Mouse (Mus musculus): ENCODE data around the gene St8sia4.
"Not testable (repeated sequence)": the region's sequence is repeated elsewhere in the genome, so short reads cannot be mapped to it uniquely, and the experiment has no call there.

St8sia4 gene

GRCm38 (mm10) chr1:95596825-95597224 lies 70.5 kb downstream of the St8sia4 start:
- no peak for DNase-seq (ENCODE audit: low read depth, low spot score)

DNA sequence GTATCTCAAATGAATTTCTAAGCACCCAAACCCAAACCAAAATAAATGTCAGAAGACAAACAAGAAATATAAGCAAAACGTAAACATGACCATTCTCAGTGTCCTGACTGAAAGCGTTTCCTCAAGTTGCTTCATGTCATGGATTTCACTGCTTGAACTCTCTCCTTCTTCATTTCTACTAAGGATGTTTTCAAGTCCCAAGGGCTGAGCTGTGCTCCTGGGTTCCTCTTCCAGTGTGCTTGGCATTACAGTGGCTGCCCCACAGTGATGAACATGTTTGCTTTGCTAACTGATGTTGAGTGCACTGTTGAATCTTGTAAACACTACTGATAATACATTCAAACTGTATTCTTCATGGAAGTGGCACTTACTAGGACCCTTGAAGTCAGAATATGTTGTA lies 76.3 kb downstream of the St8sia4 start:
- no peak for DNase-seq (ENCODE audit: low read depth, low spot score)

DNA sequence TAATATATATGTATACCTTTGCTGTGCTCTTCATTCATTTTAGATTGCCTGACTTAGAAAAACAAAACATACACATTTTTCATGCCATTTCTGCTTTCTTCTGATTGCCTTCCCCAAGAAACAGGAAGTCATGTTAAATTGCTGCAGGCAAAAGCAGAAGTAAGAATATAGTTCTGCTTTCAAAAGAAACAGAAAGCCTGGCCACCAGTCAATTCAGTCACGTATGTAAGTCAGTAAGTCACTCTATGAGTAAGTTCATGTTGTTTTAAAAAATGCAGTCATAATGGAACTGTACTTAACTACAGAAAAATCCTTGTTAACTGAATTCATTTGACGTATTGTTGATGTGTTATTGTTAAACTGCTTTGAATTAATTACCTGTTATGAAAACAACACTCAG lies 77.3 kb downstream of the St8sia4 start:
- DNase-seq (ENCODE audit: low read depth, low spot score): no peak

GRCm38 (mm10) chr1:95589471-95589870 lies 77.9 kb downstream of the St8sia4 start:
- no peak for DNase-seq (ENCODE audit: low read depth, low spot score)

DNA sequence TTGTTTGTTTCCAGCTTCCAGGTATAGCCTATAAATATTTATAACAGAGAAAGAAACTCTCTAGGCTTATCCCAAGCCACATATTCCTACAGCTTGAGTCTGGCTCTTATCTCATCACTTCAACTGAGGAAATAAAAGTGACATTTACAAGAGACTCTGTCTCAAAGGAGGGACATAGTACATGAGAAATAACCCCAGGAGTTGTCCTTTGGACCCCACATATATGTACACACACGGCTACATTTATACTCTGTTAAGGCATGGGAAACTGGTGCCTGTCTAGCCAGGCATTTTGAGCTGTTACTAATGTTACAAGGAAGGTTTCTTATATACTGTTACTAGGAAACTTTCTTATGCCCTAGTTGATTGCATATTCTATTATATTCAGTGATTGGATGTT lies 84.1 kb downstream of the St8sia4 start:
- no peak for DNase-seq (ENCODE audit: low read depth, low spot score)

DNA sequence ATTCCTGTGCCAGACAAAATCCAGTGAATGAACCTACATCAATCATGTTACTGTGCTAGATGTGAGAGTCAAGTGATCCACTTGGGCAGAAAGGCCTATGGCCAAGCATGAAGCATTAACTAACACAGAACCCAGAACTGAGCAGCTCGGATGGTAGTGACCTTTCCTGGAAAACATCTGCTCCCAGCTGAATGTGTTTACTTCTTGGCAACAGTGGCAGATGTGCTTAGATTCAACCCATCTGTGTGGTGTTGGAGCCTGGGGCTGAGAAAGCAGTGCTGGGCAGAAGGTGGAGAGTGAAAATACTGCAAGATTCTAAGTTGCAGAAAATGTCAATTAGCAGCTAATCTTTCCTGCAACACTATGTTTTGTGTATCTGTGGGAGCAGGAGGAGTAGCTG lies 85.1 kb downstream of the St8sia4 start:
- DNase-seq (ENCODE audit: low read depth, low spot score): no peak

GRCm38 (mm10) chr1:95572619-95573540 lies 94.5 kb downstream of the St8sia4 start:
- no peak for DNase-seq (ENCODE audit: low read depth, low spot score)

- DNase-seq (ENCODE audit: low read depth, low spot score): no peak
These were observed 96.3 kb downstream of the St8sia4 start for GRCm38 (mm10) chr1:95571106-95571505.

GRCm38 (mm10) chr1:95554556-95554955 lies 112.8 kb downstream of the St8sia4 start:
- not testable (repeated sequence) for DNase-seq (ENCODE audit: low read depth, low spot score)

DNA sequence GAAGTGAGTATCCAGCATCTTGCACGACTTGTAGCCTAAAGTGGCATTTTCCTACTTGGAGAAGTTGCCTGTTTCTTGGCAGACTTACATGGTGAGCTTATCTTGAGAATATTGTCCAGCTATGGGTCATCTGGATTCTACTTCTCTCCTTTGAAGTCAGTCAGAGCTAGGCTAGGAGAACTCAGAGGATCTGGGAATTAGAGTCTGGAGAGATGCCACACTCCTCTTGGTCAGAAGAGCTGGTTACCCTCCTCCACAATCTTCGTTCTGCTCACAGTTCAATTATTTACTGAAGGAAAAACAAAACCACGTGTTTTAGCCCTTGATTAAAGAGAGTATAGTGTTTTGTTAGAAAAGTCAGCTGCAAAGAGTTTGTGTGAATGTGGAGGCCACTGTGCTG lies 125.9 kb downstream of the St8sia4 start:
- no peak for DNase-seq (ENCODE audit: low read depth, low spot score)

All from ZHBTc4 (cell line).